Mouse (Mus musculus) limb, embryonic 11.5 days (tissue): ENCODE results near the gene Sh3bp2. TPM values are rescaled to one million over a fixed set of nuclear protein-coding genes. Genes with fewer than 3 reads are reported as not detected.
"Not testable (repeated sequence)": the region's sequence is repeated elsewhere in the genome, so short reads cannot be mapped to it uniquely, and the experiment has no call there.

ENCODE experiments used
- ATAC-seq: fragments of 200-750 bp; cut with Nextera tagmentation; 2 replicates; pipeline ENCODE4 v1.8.0; 2017; ENCODE audit warnings: low read depth; ENCODE audit not compliant: insufficient number of reproducible peaks, low FRiP score, low TSS enrichment
- DNase-seq: peaks from one replicate; pipeline ENCODE4 v3.0.0-alpha.2; 2015; ENCODE audit warnings: low spot score
- H3K27ac ChIP-seq: fragments of 300-500 bp; sonication (generic); replicated peaks from 2 replicates; pipeline ENCODE4 v1.5.1; 2014; ENCODE audit warnings: low read depth, mild to moderate bottlenecking, low read length
- H3K27me3 ChIP-seq: fragments of 300-500 bp; sonication (generic); 2 replicates; pipeline ENCODE4 v1.6.1; 2014; ENCODE audit warnings: mild to moderate bottlenecking, low read length, mixed read lengths; ENCODE audit not compliant: control insufficient read depth, insufficient read depth
- H3K36me3 ChIP-seq: fragments of 300-500 bp; sonication (generic); 2 replicates; pipeline ENCODE4 v1.6.1; 2014; ENCODE audit warnings: mild to moderate bottlenecking, low read length, moderate library complexity, mixed read lengths; ENCODE audit not compliant: control insufficient read depth, insufficient read depth
- H3K4me1 ChIP-seq: fragments of 300-500 bp; sonication (generic); 2 replicates; pipeline ENCODE4 v1.6.1; 2014; ENCODE audit warnings: low read length, mixed read lengths; ENCODE audit not compliant: control insufficient read depth, insufficient read depth
- H3K4me2 ChIP-seq: fragments of 300-500 bp; sonication (generic); 2 replicates; pipeline ENCODE4 v1.6.1; 2014; ENCODE audit warnings: low read depth, mild to moderate bottlenecking, moderate library complexity; ENCODE audit not compliant: severe bottlenecking
- H3K4me3 ChIP-seq: fragments of 300-500 bp; sonication (generic); 2 replicates; pipeline ENCODE4 v1.5.1; 2014; ENCODE audit warnings: low read depth, low read length
- H3K9ac ChIP-seq: fragments of 300-500 bp; sonication (generic); 2 replicates; pipeline ENCODE4 v1.6.1; 2014; ENCODE audit warnings: mild to moderate bottlenecking, low read length
- H3K9me3 ChIP-seq: fragments of 300-500 bp; sonication (generic); 2 replicates; pipeline ENCODE4 v1.6.1; 2016; ENCODE audit warnings: low read length; ENCODE audit not compliant: control insufficient read depth
- WGBS: fragments of 180-500 bp; shearing (Covaris S2); extraction: QIAGEN DNeasy Blood & Tissue Kit; methylation state at CpG from one replicate; pipeline ENCODE4 v1.1.7; 2014; 5-methylcytosine and 5-hydroxymethylcytosine counted together
- polyA plus RNA-seq: library from polyadenylated mRNA; unstranded; fragments of >200 nt; fragmentation: Nextera tagmentation; extraction: Ambion mirVana; gene quantifications from 2 replicates; pipeline ENCODE4 v1.2.1, GENCODE M21; 2014

Sh3bp2 gene
- polyA plus RNA-seq, 1 experiment from 2014 or later, result 7.5 TPM

GRCm38 (mm10) chr5:34582314-34582675 lies 56.7 kb downstream of the Sh3bp2 start:
- 90% methylated on average over 5 of the region's 5 CpGs for WGBS
- H3K36me3 ChIP-seq, result no peaks in the 10 kb centered on the region
- H3K27ac ChIP-seq, result no peak overlapping the region
- ATAC-seq, result no peak
- no peak for DNase-seq
- H3K9me3 ChIP-seq, result no peaks in the 10 kb centered on the region
- H3K4me1 ChIP-seq, result no peaks in the 10 kb centered on the region
- no peak overlapping the region for H3K4me3 ChIP-seq
- H3K9ac ChIP-seq, result no peak overlapping the region
- no peak overlapping the region for H3K4me2 ChIP-seq
- H3K27me3 ChIP-seq, result no peaks in the 10 kb centered on the region

- no peak overlapping the region for H3K27ac ChIP-seq
- WGBS, result 78% methylated on average over 5 of the region's 5 CpGs
- ATAC-seq, result no peak
- no peak overlapping the region for H3K4me3 ChIP-seq
- no peaks in the 10 kb centered on the region for H3K36me3 ChIP-seq
- H3K9me3 ChIP-seq, result no peaks in the 10 kb centered on the region
- no peaks in the 10 kb centered on the region for H3K27me3 ChIP-seq
- no peak for DNase-seq
- no peak overlapping the region for H3K4me2 ChIP-seq
- no peak overlapping the region for H3K9ac ChIP-seq
- H3K4me1 ChIP-seq, result peaks cover 1% of the 10 kb centered on the region; the same call in 1 of the 2 replicates
These were observed 59.6 kb downstream of the Sh3bp2 start for GRCm38 (mm10) chr5:34585216-34585615.

- H3K9ac ChIP-seq, result no peak overlapping the region
- ATAC-seq (no peak), DNase-seq (no peak)
- H3K36me3 ChIP-seq, result no peaks in the 10 kb centered on the region
- WGBS, result 87% methylated on average over 5 of the region's 5 CpGs
- no peaks in the 10 kb centered on the region for H3K27me3 ChIP-seq
- H3K4me1 ChIP-seq, result peaks cover 3% of the 10 kb centered on the region; the same call in 1 of the 2 replicates
- no peaks in the 10 kb centered on the region for H3K9me3 ChIP-seq
- no peak overlapping the region for H3K27ac ChIP-seq
- H3K4me2 ChIP-seq, result no peak overlapping the region
- H3K4me3 ChIP-seq, result no peak overlapping the region
These were observed 62.2 kb downstream of the Sh3bp2 start for GRCm38 (mm10) chr5:34587881-34588280.

GRCm38 (mm10) chr5:34590059-34590458 lies 64.4 kb downstream of the Sh3bp2 start:
- Histone ChIP-seq H3K4me2 (no peak overlapping the region), H3K27ac (no peak overlapping the region), H3K4me3 (no peak overlapping the region), H3K27me3 (no peaks in the 10 kb centered on the region), H3K9me3 (no peaks in the 10 kb centered on the region), H3K4me1 (peaks cover 3% of the 10 kb centered on the region; the same call in 1 of the 2 replicates), H3K36me3 (peaks cover 3% of the 10 kb centered on the region; the same call in 1 of the 2 replicates), H3K9ac (no peak overlapping the region)
- no peak for DNase-seq
- ATAC-seq, result no peak
- WGBS, result 30% methylated on average over 5 of the region's 5 CpGs

- Histone ChIP-seq H3K9me3 (no peaks in the 10 kb centered on the region), H3K9ac (no peak overlapping the region), H3K4me3 (no peak overlapping the region), H3K27ac (no peak overlapping the region), H3K27me3 (no peaks in the 10 kb centered on the region), H3K36me3 (peaks cover 3% of the 10 kb centered on the region; the same call in 1 of the 2 replicates), H3K4me2 (no peak overlapping the region), H3K4me1 (peaks cover 3% of the 10 kb centered on the region; the same call in 1 of the 2 replicates)
- no peak for DNase-seq
- ATAC-seq, result no peak
- 77% methylated on average over 4 of the region's 4 CpGs for WGBS
These were observed 65.1 kb downstream of the Sh3bp2 start for GRCm38 (mm10) chr5:34590702-34591101.

- H3K27ac ChIP-seq, result no peak overlapping the region
These were observed 65.9 kb downstream of the Sh3bp2 start for GRCm38 (mm10) chr5:34591388-34592004.

GRCm38 (mm10) chr5:34592224-34592623 lies 66.6 kb downstream of the Sh3bp2 start:
- H3K27me3 ChIP-seq, ATAC-seq, H3K27ac ChIP-seq, H3K36me3 ChIP-seq, H3K4me2 ChIP-seq, H3K9ac ChIP-seq, H3K9me3 ChIP-seq, H3K4me1 ChIP-seq, DNase-seq, H3K4me3 ChIP-seq: not testable (repeated sequence)
- WGBS, result 89% methylated on average over 5 of the region's 5 CpGs

More at GRCm38 (mm10) chr5:34591388-34592004, 65.9 kb downstream of the Sh3bp2 start:
- Histone ChIP-seq H3K9ac (no peak overlapping the region), H3K4me1 (peaks cover 3% of the 10 kb centered on the region; the same call in 1 of the 2 replicates), H3K27me3 (no peaks in the 10 kb centered on the region), H3K9me3 (no peaks in the 10 kb centered on the region), H3K4me3 (no peak overlapping the region), H3K4me2 (no peak overlapping the region), H3K36me3 (peaks cover 3% of the 10 kb centered on the region; the same call in 1 of the 2 replicates)
- WGBS, result 81% methylated on average over 5 of the region's 5 CpGs
- DNase-seq, result no peak
- no peak for ATAC-seq

GRCm38 (mm10) chr5:34592666-34593065 lies 67.0 kb downstream of the Sh3bp2 start:
- Histone ChIP-seq H3K9me3 (no peaks in the 10 kb centered on the region), H3K9ac (no peak overlapping the region), H3K27ac (no peak overlapping the region), H3K36me3 (peaks cover 5% of the 10 kb centered on the region; the same call in 1 of the 2 replicates), H3K4me3 (no peak overlapping the region), H3K4me2 (no peak overlapping the region), H3K27me3 (no peaks in the 10 kb centered on the region), H3K4me1 (peaks cover 3% of the 10 kb centered on the region; the same call in 1 of the 2 replicates)
- 93% methylated on average over 6 of the region's 6 CpGs for WGBS
- DNase-seq (no peak), ATAC-seq (no peak)
